Mouse (Mus musculus): ENCODE measurements around the gene Plb1.

DNA sequence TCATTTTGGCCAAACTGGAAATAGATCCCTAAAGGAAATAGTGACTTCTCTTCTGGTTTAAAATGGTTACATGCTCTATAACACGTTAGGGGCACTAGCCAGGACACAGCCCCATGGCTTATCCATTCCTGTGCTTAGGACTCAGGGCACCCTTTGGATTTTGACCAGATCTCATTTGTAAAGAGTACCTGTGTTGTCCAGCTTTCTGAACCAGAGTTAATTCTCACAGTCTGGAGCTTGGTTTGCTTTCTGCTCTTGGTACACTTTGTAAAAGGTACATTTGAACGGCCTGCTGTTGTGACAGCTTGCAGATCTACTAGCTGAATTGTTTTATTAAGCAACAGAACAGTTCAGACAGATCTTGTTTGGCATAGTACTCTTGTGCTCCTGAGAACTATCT, 25.8 kb upstream of the Plb1 start:
- TF ChIP-seq CTCF (IDR thresholded peaks at IDR 0.05; ENCODE audit: insufficient read depth, low read length), result no peak
- TF ChIP-seq POLR2A (IDR thresholded peaks at IDR 0.05; ENCODE audit: borderline replicate concordance, extremely low read depth, low read depth, low read length), result no peak

All from lung, adult 2 months (tissue).